Comparison of ENCODE assay signal across 8 mouse cellular contexts in genomic region chr11:54801791-54802558, GRCm38 (mm10). TPM values are rescaled to one million over a fixed set of nuclear protein-coding genes. Genes with fewer than 3 reads are reported as not detected.
DNase-seq lines count a peak whose midpoint lies in the region; ATAC-seq lines count a peak whose summit lies in the region.

No protein-coding gene starts in this region.

- DNase-seq in adrenal gland, adult (ENCODE audit: inconsistent age in 2 of 2, low spot score in 1 of 2), result peak; percentile 50 to 76
- no peak for DNase-seq in adrenal gland, postnatal 4 days (ENCODE audit: low spot score in 2 of 2)
- peak; percentile 17 for DNase-seq in gastrocnemius, postnatal 10 days
- peak; percentile 68 to 72 for DNase-seq in kidney, postnatal 36 days
- DNase-seq in cerebellum, adult 11 months, result no peak
- no peak for DNase-seq in left cerebral cortex, postnatal 4 days
- DNase-seq in frontal cortex, postnatal 14 days (ENCODE audit: low spot score in 2 of 2), result no peak

- peak; percentile 94 for ATAC-seq in neutrophil, adult 5-6 weeks (ENCODE audit: extremely low read depth, insufficient number of reproducible peaks, low FRiP score, poor library complexity, severe bottlenecking)

- intact Hi-C loops in left cerebral cortex, postnatal 4 days (cut with DNase I), result no loop called here

RNA-seq across cellular contexts. Expression of gene Cdc42se2, which starts 14.5 kb away (rescaled TPM):
- total RNA-seq in adrenal gland, postnatal 4 days (2021), result 10 to 100 TPM; 34.8 to 39.1 TPM
- total RNA-seq in gastrocnemius, postnatal 10 days (2021), result 10 to 100 TPM; 22.1 to 22.5 TPM
- 167 and 174 TPM in 2 replicates for total RNA-seq in neutrophil, adult 5-6 weeks (2017)
- total RNA-seq in left cerebral cortex, postnatal 4 days (2021), result 100 to 1,000 TPM; 104 to 107 TPM

RNA-seq across cellular contexts. Expression of gene Lyrm7, which starts 58.7 kb away (rescaled TPM):
- 10 to 100 TPM; 12.5 to 12.7 TPM for total RNA-seq in adrenal gland, postnatal 4 days (2021)
- total RNA-seq in gastrocnemius, postnatal 10 days (2021), result 10 to 100 TPM; 15.8 to 21.1 TPM
- total RNA-seq in neutrophil, adult 5-6 weeks (2017), result 9.2 and 11.5 TPM in 2 replicates
- 10 to 100 TPM; 17.5 to 26.2 TPM for total RNA-seq in left cerebral cortex, postnatal 4 days (2021)

Comparison
In these comparisons a context has a peak if more than half of its experiments do, and no peak if none do; other contexts are left out.
1. DNase-seq: peak in adrenal gland, adult (2 of 2), gastrocnemius, postnatal 10 days (single experiment) and kidney, postnatal 36 days (2 of 2); none in adrenal gland, postnatal 4 days (0 of 2), cerebellum, adult 11 months (single experiment), left cerebral cortex, postnatal 4 days (single experiment) and frontal cortex, postnatal 14 days (0 of 2).